7 mouse cellular contexts compared by ENCODE assay signal in genomic region chr12:105453670-105454257, GRCm38 (mm10). TPM values are rescaled to one million over a fixed set of nuclear protein-coding genes. Genes with fewer than 3 reads are reported as not detected.
DNase-seq lines count a peak whose midpoint lies in the region; ATAC-seq and TF ChIP-seq lines count a peak whose summit lies in the region.

Gene D430019H16Rik (plus strand): TSS chr12:105453856.

- H3K4me2 ChIP-seq in intestine, embryonic 14.5 days (ENCODE audit: low read length) = peak within 1 kb of the TSS; percentile 88

- peak; percentile 92 for ATAC-seq in intestine, embryonic 14.5 days (replicated peaks; ENCODE audit: low FRiP score, low TSS enrichment, low read depth)

- WGBS in intestine, embryonic 14.5 days = under 1% methylated on average over 38 of the region's 38 CpGs
- 2% methylated on average over 38 of the region's 38 CpGs for WGBS in small intestine, adult 2 months

- H3K4me1 ChIP-seq in intestine, embryonic 14.5 days (replicated peaks; ENCODE audit: control insufficient read depth, insufficient read depth, low read length) = peaks cover 11% of the 10 kb centered on the region
- H3K4me1 ChIP-seq in small intestine, adult 2 months (ENCODE audit: control insufficient read depth, insufficient read depth, insufficient read length, low read length) = peaks cover 3% of the 10 kb centered on the region; the same call in 1 of the 2 replicates

- no peak for TF ChIP-seq POLR2A in small intestine, adult 2 months (IDR thresholded peaks at IDR 0.05; ENCODE audit: low read depth, low read length)

- DNase-seq in adrenal gland, adult 8-10 months = peak; percentile 44
- DNase-seq in embryo, embryonic 11.5 days (ENCODE audit: low read depth, low spot score) = peak; percentile 76
- DNase-seq in gonadal fat pad, adult 2 months (ENCODE audit: low read depth) = no peak
- peak; percentile 93 for DNase-seq in intestine, embryonic 14.5 days (ENCODE audit: low spot score)
- DNase-seq in left cerebral cortex, postnatal 10 days (ENCODE audit: extremely low spot score in 1 of 2, low spot score in 2 of 2) = peak; percentile 71 to 88
- peak; percentile 85 to 93 for DNase-seq in lung, postnatal 4 days

- H3K9ac ChIP-seq in intestine, embryonic 14.5 days (ENCODE audit: low read length) = peak within 1 kb of the TSS; percentile 64

- intact Hi-C loops in left cerebral cortex, postnatal 10 days (cut with DNase I) = no loop called here

- no peak for TF ChIP-seq CTCF in small intestine, adult 2 months (IDR thresholded peaks at IDR 0.05; ENCODE audit: extremely low read depth, insufficient read length, insufficient replicate concordance, low read depth, low read length)

- peak within 1 kb of the TSS; percentile 14; the same call in 1 of the 2 replicates for H3K27ac ChIP-seq in intestine, embryonic 14.5 days (ENCODE audit: low read depth)
- no peak within 1 kb of the TSS for H3K27ac ChIP-seq in small intestine, adult 2 months (ENCODE audit: insufficient read depth, low read depth, low read length)

- no peaks in the 10 kb centered on the region for H3K9me3 ChIP-seq in intestine, embryonic 14.5 days (ENCODE audit: control insufficient read depth, low read length)

- no peaks in the 10 kb centered on the region for H3K36me3 ChIP-seq in intestine, embryonic 14.5 days (ENCODE audit: control insufficient read depth, insufficient read depth, low read length)
- no peaks in the 10 kb centered on the region for H3K36me3 ChIP-seq in small intestine, adult 2 months (ENCODE audit: control insufficient read depth, insufficient read depth, low read length)

- peak within 1 kb of the TSS; percentile 63 for H3K4me3 ChIP-seq in intestine, embryonic 14.5 days (ENCODE audit: low read depth, low read length)
- peak within 1 kb of the TSS; percentile 52 for H3K4me3 ChIP-seq in small intestine, adult 2 months (ENCODE audit: low read depth, low read length)

- no peaks in the 10 kb centered on the region for H3K27me3 ChIP-seq in intestine, embryonic 14.5 days (replicated peaks; ENCODE audit: control insufficient read depth, insufficient read depth, low read length)
- peaks cover 7% of the 10 kb centered on the region; the same call in 1 of the 2 replicates for H3K27me3 ChIP-seq in small intestine, adult 2 months (ENCODE audit: control insufficient read depth, insufficient read depth, low read length)

RNA-seq across cellular contexts. Expression of gene D430019H16Rik, which starts in this region (rescaled TPM):
- 10 to 100 TPM in 2 of 4 experiments, 1 to 10 TPM in 2; 5.9 to 15.8 (median 9.5) TPM for total RNA-seq in adrenal gland, adult 8-10 months (2022)
- 8.5 and 12.0 TPM in 2 replicates for polyA plus RNA-seq in gonadal fat pad, adult 2 months (2012; rRNA removed)
- polyA plus RNA-seq in intestine, embryonic 14.5 days (2014; fragmentation: Nextera tagmentation; extraction: Ambion mirVana) = 2.2 and 2.5 TPM in 2 replicates
- total RNA-seq in left cerebral cortex, postnatal 10 days (2021) = 100 to 1,000 TPM; 156 to 157 TPM
- 0.53 and 0.75 TPM in 2 replicates for polyA plus RNA-seq in small intestine, adult 2 months (2012; rRNA removed)

Comparison
In these comparisons a context has a peak if more than half of its experiments do, and no peak if none do; other contexts are left out.
1. RNA of gene D430019H16Rik (total RNA-seq): 156 to 157 TPM in left cerebral cortex, postnatal 10 days; 5.9 to 15.8 TPM in adrenal gland, adult 8-10 months; every median in the first group is over 4 times any median in the second.